Mouse (Mus musculus) 3134 (cell line): ENCODE results near the gene Frem1.

Experiments used
- DNase-seq: peaks from one replicate; pipeline ENCODE4 v3.0.0-alpha.2; 2011; ENCODE audit warnings: low spot score; ENCODE audit not compliant: insufficient read length; ENCODE audit errors: extremely low read depth

Gene Frem1

GRCm38 (mm10) chr4:83032780-83033179 is 19.4 kb downstream of the Frem1 start:
- DNase-seq: no peak

GRCm38 (mm10) chr4:83031591-83031990 is 20.5 kb downstream of the Frem1 start:
- no peak for DNase-seq

- no peak for DNase-seq
Observed at GRCm38 (mm10) chr4:83030097-83030496, 22.0 kb downstream of the Frem1 start.

GRCm38 (mm10) chr4:83020759-83021555 is 31.2 kb downstream of the Frem1 start:
- DNase-seq: no peak

GRCm38 (mm10) chr4:83018111-83019105 is 33.7 kb downstream of the Frem1 start:
- DNase-seq: no peak

- DNase-seq: no peak
Observed at GRCm38 (mm10) chr4:83014538-83014937, 37.6 kb downstream of the Frem1 start.

- DNase-seq: no peak
Observed at GRCm38 (mm10) chr4:83004086-83004485, 48.1 kb downstream of the Frem1 start.

GRCm38 (mm10) chr4:82992042-82992441 is 60.1 kb downstream of the Frem1 start:
- no peak for DNase-seq

GRCm38 (mm10) chr4:82990973-82991695 is 61.0 kb downstream of the Frem1 start:
- DNase-seq: no peak

- DNase-seq: no peak
Observed at GRCm38 (mm10) chr4:82972381-82972780, 79.8 kb downstream of the Frem1 start.

- DNase-seq: no peak
Observed at GRCm38 (mm10) chr4:82970901-82971648, 81.1 kb downstream of the Frem1 start.

- no peak for DNase-seq
Observed at GRCm38 (mm10) chr4:82961024-82961423, 91.1 kb downstream of the Frem1 start.

GRCm38 (mm10) chr4:82957827-82958538 is 94.2 kb downstream of the Frem1 start:
- no peak for DNase-seq

- DNase-seq: no peak
Observed at GRCm38 (mm10) chr4:82953992-82954391, 98.1 kb downstream of the Frem1 start.

GRCm38 (mm10) chr4:82949511-82949910 is 102.6 kb downstream of the Frem1 start:
- no peak for DNase-seq

GRCm38 (mm10) chr4:82946721-82947120 is 105.4 kb downstream of the Frem1 start:
- no peak for DNase-seq

GRCm38 (mm10) chr4:82946276-82946612 is 105.9 kb downstream of the Frem1 start:
- no peak for DNase-seq

GRCm38 (mm10) chr4:82945572-82946275 is 106.4 kb downstream of the Frem1 start:
- no peak for DNase-seq

- DNase-seq: no peak
Observed at GRCm38 (mm10) chr4:82940680-82941079, 111.5 kb downstream of the Frem1 start.
